Mouse (Mus musculus) cortical plate, adult 2 months (tissue): ENCODE results near the gene Hbs1l.

Source experiments
- CTCF ChIP-seq: fragments of 200-500 bp; IDR thresholded peaks from 2 replicates; pipeline ENCODE4 v1.5.1; 2011; ENCODE audit warnings: mild to moderate bottlenecking, control low read depth, low read length; ENCODE audit not compliant: insufficient read depth; ENCODE audit errors: extremely low read depth
- POLR2A ChIP-seq: fragments of 200-500 bp; IDR thresholded peaks from 2 replicates; pipeline ENCODE4 v1.6.1; 2011; ENCODE audit warnings: mild to moderate bottlenecking, low read length, control low read depth; ENCODE audit not compliant: insufficient read depth; ENCODE audit errors: extremely low read depth

- no peak for TF ChIP-seq POLR2A
- TF ChIP-seq CTCF = no peak
Observed at GRCm38 (mm10) chr10:21415031-21415430, 119.3 kb downstream of the Hbs1l start.
